Mouse (Mus musculus) thymus, adult 2 months (tissue): ENCODE measurements around the gene Mmp20.

Source experiments
- CTCF ChIP-seq: fragments of 200-500 bp; IDR thresholded peaks from 2 replicates; pipeline ENCODE4 v1.5.1; 2012; ENCODE audit warnings: mild to moderate bottlenecking, control low read depth, low read length, moderate library complexity, borderline replicate concordance; ENCODE audit not compliant: control insufficient read depth, poor library complexity, insufficient read depth; ENCODE audit errors: extremely low read depth
- POLR2A ChIP-seq: fragments of 200-500 bp; IDR thresholded peaks from 2 replicates; pipeline ENCODE4 v1.6.1; 2012; ENCODE audit warnings: mild to moderate bottlenecking, low read length, control low read depth, moderate library complexity; ENCODE audit not compliant: control insufficient read depth, poor library complexity, insufficient read depth; ENCODE audit errors: extremely low read depth

DNA sequence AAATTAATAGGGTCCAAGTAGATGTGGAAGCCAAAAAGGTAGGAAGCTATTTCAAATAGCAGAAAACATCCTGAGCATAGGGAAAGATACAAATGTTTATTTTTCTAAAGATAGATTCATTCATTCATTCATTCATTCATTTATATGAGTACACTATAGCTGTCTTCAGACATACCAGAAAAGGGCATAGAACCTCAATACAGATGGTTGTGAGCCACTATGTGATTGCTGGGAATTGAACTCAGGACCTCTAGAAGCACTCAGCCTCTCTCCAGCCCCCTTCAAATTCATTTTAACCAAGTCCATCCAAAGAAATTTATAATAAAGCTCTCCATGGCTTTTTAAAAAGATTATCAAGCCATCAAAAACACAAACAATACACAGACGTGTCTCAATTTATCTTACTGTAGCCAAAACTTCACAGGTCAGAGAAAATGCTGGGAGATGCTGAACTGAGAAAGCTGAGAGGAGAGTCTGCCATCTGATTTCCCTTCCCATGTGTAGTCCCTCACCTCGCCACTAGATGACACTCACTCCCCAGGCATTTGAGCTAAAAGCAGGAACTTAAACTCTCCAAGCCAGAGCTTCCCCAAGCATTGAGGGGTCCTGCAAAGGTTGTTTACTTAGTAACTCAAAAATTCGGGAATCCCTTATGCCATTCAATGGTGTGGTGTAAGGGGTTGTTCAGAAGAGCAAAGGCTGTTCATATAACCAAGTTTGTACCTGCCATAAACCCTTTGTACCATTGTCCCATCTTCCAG lies 24.9 kb upstream of the Mmp20 start:
- TF ChIP-seq POLR2A = no peak
- TF ChIP-seq CTCF = no peak
